Mouse (Mus musculus): ENCODE measurements around the gene Evpl. TPM values are rescaled to one million over a fixed set of nuclear protein-coding genes. Genes with fewer than 3 reads are reported as not detected.

Evpl gene
- polyA plus RNA-seq, 1 experiment from 2014 or later, result 28.5 TPM

Other genes starting within 250 kb of the Evpl start
- gene Galk1, start 225.4 kb downstream of the Evpl start, polyA plus RNA-seq (2015; fragmentation: Nextera tagmentation; extraction: Ambion mirVana), result 173 and 176 TPM in 2 replicates
- gene H3f3b, start 210.1 kb downstream of the Evpl start, polyA plus RNA-seq (2015; fragmentation: Nextera tagmentation; extraction: Ambion mirVana), result 1,738 and 1,786 TPM in 2 replicates
- 36.8 and 42.2 TPM in 2 replicates for gene Unk, start 207.8 kb downstream of the Evpl start, polyA plus RNA-seq (2015; fragmentation: Nextera tagmentation; extraction: Ambion mirVana)
- gene Unc13d, start 160.1 kb downstream of the Evpl start, polyA plus RNA-seq (2015; fragmentation: Nextera tagmentation; extraction: Ambion mirVana), result 4.3 and 4.8 TPM in 2 replicates
- 68.6 and 90.8 TPM in 2 replicates for gene Wbp2, start 151.1 kb downstream of the Evpl start, polyA plus RNA-seq (2015; fragmentation: Nextera tagmentation; extraction: Ambion mirVana)
- 25.1 and 27.6 TPM in 2 replicates for gene Trim47, start 110.9 kb downstream of the Evpl start, polyA plus RNA-seq (2015; fragmentation: Nextera tagmentation; extraction: Ambion mirVana)
- gene Trim65, start 106.9 kb downstream of the Evpl start, polyA plus RNA-seq (2015; fragmentation: Nextera tagmentation; extraction: Ambion mirVana), result 5.2 and 6.1 TPM in 2 replicates
- gene Mrpl38, start 99.2 kb downstream of the Evpl start, polyA plus RNA-seq (2015; fragmentation: Nextera tagmentation; extraction: Ambion mirVana), result 86.9 and 93.7 TPM in 2 replicates
- 36.9 and 44.9 TPM in 2 replicates for gene Fbf1, start 69.9 kb downstream of the Evpl start, polyA plus RNA-seq (2015; fragmentation: Nextera tagmentation; extraction: Ambion mirVana)
- 81.0 and 86.7 TPM in 2 replicates for gene Ten1, start 39.2 kb downstream of the Evpl start, polyA plus RNA-seq (2015; fragmentation: Nextera tagmentation; extraction: Ambion mirVana)
- gene Acox1, start 39.0 kb downstream of the Evpl start, polyA plus RNA-seq (2015; fragmentation: Nextera tagmentation; extraction: Ambion mirVana), result 29.1 and 31.1 TPM in 2 replicates
- 101 and 103 TPM in 2 replicates for gene Srp68, start 36.1 kb upstream of the Evpl start, polyA plus RNA-seq (2015; fragmentation: Nextera tagmentation; extraction: Ambion mirVana)
- gene Galr2, start 42.9 kb upstream of the Evpl start, polyA plus RNA-seq (2015; fragmentation: Nextera tagmentation; extraction: Ambion mirVana), result 0.27 and 0.47 TPM in 2 replicates
- 67.5 and 68.8 TPM in 2 replicates for gene Exoc7, start 69.2 kb upstream of the Evpl start, polyA plus RNA-seq (2015; fragmentation: Nextera tagmentation; extraction: Ambion mirVana)
- gene Foxj1, start 97.3 kb upstream of the Evpl start, polyA plus RNA-seq (2015; fragmentation: Nextera tagmentation; extraction: Ambion mirVana), result 30.6 and 69.8 TPM in 2 replicates
- 15.7 and 17.0 TPM in 2 replicates for gene Rnf157, start 175.0 kb upstream of the Evpl start, polyA plus RNA-seq (2015; fragmentation: Nextera tagmentation; extraction: Ambion mirVana)
- 33.3 and 39.6 TPM in 2 replicates for gene Ubald2, start 196.0 kb upstream of the Evpl start, polyA plus RNA-seq (2015; fragmentation: Nextera tagmentation; extraction: Ambion mirVana)
- 0.09 and 0.16 TPM in 2 replicates for gene Qrich2, start 228.2 kb upstream of the Evpl start, polyA plus RNA-seq (2015; fragmentation: Nextera tagmentation; extraction: Ambion mirVana)

Data from embryonic facial prominence, embryonic 15.5 days (tissue).